Mouse (Mus musculus): ENCODE results near the gene Nlrp1a.

Gene Nlrp1a

GRCm38 (mm10) chr11:71144661-71145060, at the start of gene Nlrp1a:
Gene Nlrp1a, minus strand, starts transcription at chr11:71144704.
- no peak for DNase-seq

GRCm38 (mm10) chr11:71169633-71170032, 25.1 kb upstream of the Nlrp1a start:
- no peak for DNase-seq

- DNase-seq = no peak
Observed at GRCm38 (mm10) chr11:71164139-71164538, 19.6 kb upstream of the Nlrp1a start.

GRCm38 (mm10) chr11:71159439-71160136, 15.1 kb upstream of the Nlrp1a start:
- DNase-seq = no peak

GRCm38 (mm10) chr11:71155272-71155671, 10.8 kb upstream of the Nlrp1a start:
- DNase-seq = no peak

- DNase-seq = no peak
Observed at GRCm38 (mm10) chr11:71142031-71142430, 2.5 kb downstream of the Nlrp1a start.

GRCm38 (mm10) chr11:71107128-71107527, 37.4 kb downstream of the Nlrp1a start:
- DNase-seq = no peak

- no peak for DNase-seq
Observed at GRCm38 (mm10) chr11:71106261-71107021, 38.1 kb downstream of the Nlrp1a start.

GRCm38 (mm10) chr11:71103931-71104330, 40.6 kb downstream of the Nlrp1a start:
- DNase-seq = no peak

- DNase-seq = no peak
Observed at GRCm38 (mm10) chr11:71076342-71076741, 68.2 kb downstream of the Nlrp1a start.

GRCm38 (mm10) chr11:71052554-71052953, 92.0 kb downstream of the Nlrp1a start:
- DNase-seq = no peak

Data from cerebellum, adult 11-12 months (tissue).